Mouse (Mus musculus): ENCODE measurements around the gene Cep104.

The Cep104 gene

GRCm38 (mm10) chr4:153980470-153980869 lies 5.5 kb downstream of the Cep104 start:
- intact Hi-C loops (cut with DNase I), result no loop called here

DNA sequence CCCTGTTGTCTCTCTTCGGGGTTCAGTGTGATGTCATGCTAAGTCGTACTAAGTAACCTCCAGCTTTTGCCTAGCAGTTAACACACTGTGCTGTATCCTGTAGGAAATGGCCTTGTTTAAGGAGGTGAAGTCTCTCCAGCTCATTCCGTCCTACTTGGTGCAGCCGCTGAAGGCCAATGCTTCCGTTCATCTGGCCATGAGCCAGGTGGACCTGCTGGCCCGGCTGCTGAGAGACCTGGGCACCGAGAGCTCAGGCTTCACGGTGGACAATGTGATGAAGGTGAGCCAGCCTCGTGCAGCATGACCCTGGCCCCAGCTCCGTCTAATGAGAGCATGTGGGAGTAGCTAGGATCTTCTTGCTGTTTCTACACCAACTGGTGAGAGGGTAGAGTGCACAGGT lies 17.7 kb downstream of the Cep104 start:
- intact Hi-C loops (cut with DNase I), result no loop called here

- intact Hi-C loops (cut with DNase I), result no loop called here
Observed at GRCm38 (mm10) chr4:153993505-153993904, 18.5 kb downstream of the Cep104 start.

DNA sequence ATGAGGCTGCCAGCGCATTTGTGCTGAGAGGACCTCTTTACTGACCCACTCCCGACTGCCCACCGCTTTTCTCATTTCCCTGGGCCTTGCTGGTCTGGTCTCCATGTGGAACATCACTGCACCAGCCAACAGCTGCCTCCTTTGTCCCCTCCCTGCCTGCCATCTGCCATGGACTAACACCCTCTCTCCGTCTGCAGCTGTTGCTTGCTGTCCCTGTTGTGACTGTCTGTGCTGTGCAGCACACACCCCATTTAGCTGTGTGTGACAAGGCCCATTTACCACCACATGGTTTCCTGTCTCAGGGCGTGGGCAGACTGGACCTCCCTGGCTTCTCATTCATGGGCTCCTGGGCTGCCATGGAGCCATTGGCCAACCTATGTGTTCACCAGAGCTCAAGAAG lies 30.5 kb downstream of the Cep104 start:
- intact Hi-C loops (cut with DNase I), result no loop called here

DNA sequence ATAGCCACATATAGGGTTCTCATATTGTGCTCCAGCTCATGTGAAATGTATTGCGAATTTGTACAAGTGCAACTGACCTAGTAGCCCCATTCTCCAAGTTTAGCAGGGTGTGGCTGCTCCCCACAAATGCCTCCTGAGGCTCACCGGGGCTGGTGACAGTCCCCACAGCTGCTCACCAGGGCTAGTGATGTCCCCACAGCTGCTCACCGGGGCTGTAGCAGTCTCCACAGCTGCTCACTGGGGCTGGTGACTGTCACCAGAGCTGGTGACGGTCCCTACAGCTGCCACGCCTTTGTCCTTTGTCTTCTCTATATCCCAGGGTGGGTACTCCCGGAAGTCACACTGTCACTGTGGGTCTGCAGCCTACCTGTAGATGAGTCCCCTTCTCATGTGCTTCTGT lies 31.3 kb downstream of the Cep104 start:
- intact Hi-C loops (cut with DNase I), result no loop called here

DNA sequence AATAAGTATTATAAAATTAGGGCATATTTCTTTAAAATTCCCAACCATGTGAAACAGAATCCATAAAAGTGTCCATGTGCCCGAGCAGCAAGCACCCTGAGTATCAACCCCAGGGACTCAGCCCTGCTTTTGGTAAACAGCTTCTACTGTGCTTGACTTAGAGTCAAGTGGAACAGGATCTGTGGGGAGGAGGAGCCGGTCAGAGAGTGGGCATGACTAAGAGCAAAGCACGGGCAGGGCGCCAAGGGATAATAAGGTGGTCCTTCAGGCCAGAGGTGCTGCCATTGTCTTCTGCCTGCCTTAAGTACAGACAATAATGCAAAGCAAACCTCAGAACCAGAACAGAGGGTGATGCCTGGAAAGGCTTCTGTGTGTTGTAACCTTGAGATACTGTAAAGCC lies 32.8 kb downstream of the Cep104 start:
- intact Hi-C loops (cut with DNase I), result no loop called here

- intact Hi-C loops (cut with DNase I), result loop anchor here (2.0 to 5.0 kb wide), 2 partner anchors 36 to 131 kb away; partner anchors contain the start of genes Cep104, Dffb, Trp73 and Wrap73
Observed at GRCm38 (mm10) chr4:154010907-154011645, 36.1 kb downstream of the Cep104 start.

GRCm38 (mm10) chr4:154011646-154012089 lies 36.7 kb downstream of the Cep104 start, which contains the start of gene Lrrc47:
Lrrc47 (plus strand) TSS chr4:154011731.
- intact Hi-C loops (cut with DNase I), result loop anchor here (2.0 to 5.0 kb wide), 2 partner anchors 37 to 131 kb away; partner anchors contain the start of genes Cep104, Dffb, Trp73 and Wrap73

- intact Hi-C loops (cut with DNase I), result loop anchor here (5.0 kb wide), 1 partner anchor 130 kb away; the partner anchor contains the start of genes Trp73 and Wrap73
Observed at GRCm38 (mm10) chr4:154012132-154012882, 37.3 kb downstream of the Cep104 start.

- intact Hi-C loops (cut with DNase I), result no loop called here
Observed at GRCm38 (mm10) chr4:154015476-154015875, 40.5 kb downstream of the Cep104 start.

DNA sequence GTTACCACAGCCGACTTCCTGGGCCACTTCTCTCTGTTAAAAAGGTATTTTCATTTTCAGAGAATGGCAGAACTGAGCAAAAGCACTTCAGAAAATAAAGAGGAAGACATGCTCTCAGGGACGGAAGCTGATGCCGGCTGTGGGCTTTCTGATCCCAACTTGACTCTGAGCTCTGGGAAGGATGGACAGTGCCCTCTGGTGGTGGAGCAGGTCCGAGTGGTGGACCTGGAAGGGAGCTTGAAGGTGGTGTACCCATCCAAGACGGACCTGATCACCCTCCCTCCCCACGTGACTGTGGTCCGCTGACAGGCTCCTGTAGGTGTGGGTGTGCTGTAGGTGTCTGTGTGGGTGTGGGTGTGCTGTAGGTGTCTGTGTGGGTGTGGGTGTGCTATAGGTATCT lies 44.6 kb downstream of the Cep104 start:
- intact Hi-C loops (cut with DNase I), result no loop called here

- intact Hi-C loops (cut with DNase I), result no loop called here
Observed at GRCm38 (mm10) chr4:154021432-154021831, 46.4 kb downstream of the Cep104 start.

DNA sequence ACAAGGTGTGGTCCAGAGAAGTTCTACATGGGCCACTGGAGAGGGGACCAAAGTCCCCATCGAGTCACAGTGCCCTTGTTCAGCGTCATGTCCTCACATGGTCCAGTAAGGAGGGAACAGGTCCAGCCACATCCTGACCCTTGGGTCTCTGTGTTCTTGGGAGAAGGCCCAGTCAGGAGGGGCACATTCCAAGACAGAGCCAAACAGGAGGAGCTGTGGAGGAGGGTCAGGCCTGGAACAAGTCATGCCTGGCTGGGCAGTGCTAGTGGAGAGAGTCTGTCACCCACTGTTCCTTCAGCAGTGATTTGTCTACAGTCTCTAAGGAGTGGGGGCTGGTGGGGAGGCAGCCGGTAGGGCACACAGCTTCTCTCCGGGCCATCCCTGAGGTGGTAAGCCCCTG lies 47.4 kb downstream of the Cep104 start:
- intact Hi-C loops (cut with DNase I), result no loop called here

DNA sequence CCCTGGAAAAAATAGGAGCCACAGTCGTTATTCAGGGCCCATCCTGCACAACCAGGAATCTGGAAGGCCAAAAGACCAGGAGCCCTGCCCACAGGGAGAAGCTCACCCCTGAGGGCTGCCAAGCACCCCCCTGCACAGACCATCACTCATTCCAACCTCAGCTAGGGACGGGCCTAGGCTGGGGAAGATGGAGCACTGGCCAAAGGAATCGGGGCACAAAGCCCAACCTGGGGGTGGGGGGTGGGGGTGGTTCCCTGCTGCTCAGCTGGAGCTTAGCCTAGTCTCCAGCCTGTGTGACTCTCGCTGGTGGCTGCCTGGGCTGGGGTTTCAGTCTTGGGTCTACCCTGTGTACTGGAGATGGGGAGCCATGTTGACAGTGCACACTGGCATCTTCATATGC lies 47.9 kb downstream of the Cep104 start:
- intact Hi-C loops (cut with DNase I), result no loop called here

DNA sequence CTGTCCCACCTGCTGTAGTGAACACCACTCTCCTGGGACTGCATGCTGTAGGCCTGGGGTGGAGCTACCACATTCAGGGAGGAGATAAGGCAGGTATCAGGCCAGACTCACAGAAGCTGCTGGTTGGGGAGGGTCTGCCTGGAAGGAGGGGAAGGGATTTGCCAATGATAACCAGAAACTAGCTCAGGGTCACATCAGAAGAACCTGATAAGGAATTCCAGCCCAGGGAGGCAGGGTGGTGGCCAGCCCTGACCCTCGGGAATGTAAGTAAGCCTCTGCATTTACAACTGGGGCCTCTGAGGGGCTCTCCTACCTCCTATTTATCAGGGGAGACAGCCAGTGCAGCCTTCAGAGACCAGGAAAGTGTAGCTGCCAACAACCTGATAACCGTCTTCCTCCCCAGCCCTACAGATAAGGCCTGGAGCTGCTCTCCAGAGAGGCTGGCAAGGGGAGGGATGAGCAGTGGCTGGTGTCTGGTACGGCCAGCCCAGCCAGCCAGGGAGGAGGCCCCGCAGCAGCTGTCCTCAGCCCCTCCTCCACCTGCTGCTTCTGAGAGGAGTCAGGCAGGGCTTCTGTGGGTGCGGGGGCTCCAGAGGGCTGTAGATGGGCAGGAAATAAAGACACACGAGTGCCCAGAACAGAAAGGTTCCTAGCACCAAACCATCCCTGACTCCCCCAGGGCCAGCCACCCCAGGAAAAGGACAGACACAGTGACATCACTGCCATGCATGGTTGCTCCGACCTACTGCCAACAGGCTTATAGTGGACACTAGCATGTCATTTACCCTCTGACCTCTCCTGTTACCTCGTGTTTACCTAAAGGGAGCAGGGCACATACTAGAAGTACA lies 49.0 kb downstream of the Cep104 start:
- intact Hi-C loops (cut with DNase I), result no loop called here

GRCm38 (mm10) chr4:154024729-154025521 lies 49.9 kb downstream of the Cep104 start:
- intact Hi-C loops (cut with DNase I), result no loop called here

GRCm38 (mm10) chr4:154025641-154026440 lies 50.8 kb downstream of the Cep104 start, which contains the start of gene Smim1:
Smim1 (minus strand) TSS chr4:154026230.
- intact Hi-C loops (cut with DNase I), result no loop called here

DNA sequence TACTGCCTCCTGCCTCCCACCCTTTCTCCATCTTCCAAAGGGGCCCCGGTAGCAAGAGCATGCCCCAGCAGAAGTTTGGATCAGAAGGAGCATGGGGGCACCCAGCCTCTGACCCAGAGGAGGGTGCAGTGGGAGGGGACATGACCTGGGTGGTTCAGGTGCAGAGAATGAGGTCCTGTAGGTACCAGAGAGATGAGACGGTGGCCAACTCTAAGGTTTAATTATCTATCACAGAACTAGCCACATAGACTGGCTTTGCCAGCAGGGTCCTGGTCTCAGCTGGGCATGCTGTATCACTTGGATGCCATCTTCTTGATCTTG lies 51.4 kb downstream of the Cep104 start:
- intact Hi-C loops (cut with DNase I), result no loop called here

DNA sequence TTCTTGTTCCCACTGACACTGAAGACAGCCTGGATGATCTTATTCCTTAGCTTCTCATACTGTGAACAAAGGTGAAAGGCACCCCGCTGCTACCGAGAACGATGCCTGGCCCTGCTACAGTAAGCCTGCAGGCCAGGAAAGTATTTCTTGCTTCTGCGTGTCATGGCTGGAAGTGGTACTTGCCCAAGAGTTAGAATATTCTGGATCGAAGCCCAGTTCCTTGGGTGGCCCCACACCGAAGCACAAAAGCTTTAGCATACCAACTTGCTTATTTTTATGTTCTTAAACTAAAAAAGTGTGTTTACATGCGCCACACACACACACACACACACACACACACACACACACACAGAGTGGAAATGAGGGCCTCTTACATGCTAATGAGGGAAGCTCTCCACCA lies 53.1 kb downstream of the Cep104 start:
- intact Hi-C loops (cut with DNase I), result no loop called here

- intact Hi-C loops (cut with DNase I), result no loop called here
Observed at GRCm38 (mm10) chr4:154028646-154029045, 53.7 kb downstream of the Cep104 start.
